Mouse (Mus musculus) cerebral cortex, adult 2 months (tissue): ENCODE results near the gene Proz.

ENCODE experiments used
- WGBS: fragments of 180-500 bp; shearing (Covaris S2); methylation state at CpG from one replicate; pipeline ENCODE4 v1.1.7; 2018; 5-methylcytosine and 5-hydroxymethylcytosine counted together

The Proz gene

GRCm38 (mm10) chr8:13060441-13061150 lies at the start of gene Proz:
TSS of gene Proz (plus strand) at chr8:13060914.
- WGBS, result 73% methylated on average over 17 of the region's 17 CpGs

- WGBS, result 64% methylated on average over 4 of the region's 4 CpGs
These were observed 41.2 kb upstream of the Proz start for GRCm38 (mm10) chr8:13019560-13019959.

- WGBS, result 41% methylated on average over 8 of the region's 8 CpGs
These were observed 38.9 kb upstream of the Proz start for GRCm38 (mm10) chr8:13021830-13022229.

- 63% methylated on average over 10 of the region's 10 CpGs for WGBS
These were observed 35.1 kb upstream of the Proz start, which contains the start of gene F7 for GRCm38 (mm10) chr8:13025487-13026224. TSS of gene F7 (plus strand) at chr8:13026034.

GRCm38 (mm10) chr8:13027615-13028014 lies 33.1 kb upstream of the Proz start:
- WGBS, result 88% methylated on average over 5 of the region's 5 CpGs

- 25% methylated on average over 5 of the region's 5 CpGs for WGBS
These were observed 32.2 kb upstream of the Proz start for GRCm38 (mm10) chr8:13028482-13028881.

GRCm38 (mm10) chr8:13036346-13036812 lies 24.3 kb upstream of the Proz start:
- WGBS, result 56% methylated on average over 10 of the region's 10 CpGs

GRCm38 (mm10) chr8:13037015-13037414 lies 23.7 kb upstream of the Proz start, which contains the start of gene F10:
TSS of gene F10 (plus strand) at chr8:13037308.
- WGBS, result 87% methylated on average over 7 of the region's 7 CpGs

DNA sequence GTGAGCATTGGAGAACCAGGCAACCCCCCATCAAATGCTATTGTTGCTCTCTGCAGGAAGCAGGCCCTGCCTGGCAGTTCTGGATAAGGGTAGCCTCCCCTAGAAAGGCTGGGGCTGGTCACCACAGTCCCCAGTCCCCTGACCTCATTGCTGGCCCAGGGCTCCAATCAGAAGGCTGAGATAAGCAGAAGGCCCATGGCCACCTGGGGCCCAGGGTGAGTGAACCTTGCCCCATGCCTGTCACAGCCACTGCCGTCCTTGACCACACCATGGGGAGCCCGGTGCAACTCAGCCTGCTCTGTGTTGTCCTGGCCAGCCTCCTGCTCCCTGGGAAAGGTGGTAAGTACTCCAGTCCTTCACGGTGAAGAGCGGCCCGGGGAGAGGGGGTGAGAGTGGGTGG lies 23.1 kb upstream of the Proz start:
- 63% methylated on average over 5 of the region's 5 CpGs for WGBS

GRCm38 (mm10) chr8:13039054-13039453 lies 21.7 kb upstream of the Proz start:
- 80% methylated on average over 6 of the region's 6 CpGs for WGBS

DNA sequence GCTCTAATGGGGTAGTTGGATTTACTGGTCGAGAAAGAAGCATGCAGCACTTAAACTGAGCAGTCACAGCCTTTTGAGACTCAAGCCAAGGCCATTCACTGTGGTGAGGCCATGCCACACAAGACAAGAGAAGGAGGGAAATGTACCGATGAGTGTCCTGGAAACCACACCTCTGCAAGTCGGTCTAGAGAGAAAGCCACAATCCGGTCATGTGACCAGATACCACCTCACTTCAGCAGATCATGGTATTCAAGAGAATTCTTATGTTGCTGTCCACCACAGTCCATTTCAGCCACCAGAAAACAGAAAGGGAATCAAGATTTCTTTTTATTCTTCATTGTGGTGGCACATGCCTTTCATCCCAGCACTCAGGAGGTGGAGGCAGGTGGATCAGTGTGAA lies 19.3 kb upstream of the Proz start:
- 86% methylated on average over 4 of the region's 4 CpGs for WGBS

- 41% methylated on average over 5 of the region's 5 CpGs for WGBS
These were observed 13.1 kb upstream of the Proz start for GRCm38 (mm10) chr8:13047652-13048051.

GRCm38 (mm10) chr8:13050550-13050949 lies 10.2 kb upstream of the Proz start:
- WGBS, result 84% methylated on average over 10 of the region's 10 CpGs

DNA sequence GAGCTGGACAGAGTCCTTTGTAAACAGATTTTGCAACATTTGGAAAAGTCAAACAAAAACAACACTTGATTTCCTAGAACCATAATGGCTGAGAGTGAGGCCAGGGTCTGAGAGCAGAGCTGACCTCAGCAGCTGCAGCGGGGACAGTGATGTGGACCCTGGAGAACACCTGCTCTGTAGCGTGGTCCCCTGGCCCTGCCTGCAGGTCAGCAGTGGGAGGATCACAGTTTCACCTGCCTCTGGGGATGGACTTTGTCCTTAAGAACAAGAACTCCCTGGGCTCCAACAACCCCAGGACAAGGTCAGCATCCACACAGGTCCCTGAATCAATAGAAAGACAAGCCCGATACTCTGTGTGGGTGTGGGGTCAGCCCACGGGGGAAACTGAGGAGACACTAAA lies 3.4 kb upstream of the Proz start:
- 85% methylated on average over 4 of the region's 4 CpGs for WGBS

DNA sequence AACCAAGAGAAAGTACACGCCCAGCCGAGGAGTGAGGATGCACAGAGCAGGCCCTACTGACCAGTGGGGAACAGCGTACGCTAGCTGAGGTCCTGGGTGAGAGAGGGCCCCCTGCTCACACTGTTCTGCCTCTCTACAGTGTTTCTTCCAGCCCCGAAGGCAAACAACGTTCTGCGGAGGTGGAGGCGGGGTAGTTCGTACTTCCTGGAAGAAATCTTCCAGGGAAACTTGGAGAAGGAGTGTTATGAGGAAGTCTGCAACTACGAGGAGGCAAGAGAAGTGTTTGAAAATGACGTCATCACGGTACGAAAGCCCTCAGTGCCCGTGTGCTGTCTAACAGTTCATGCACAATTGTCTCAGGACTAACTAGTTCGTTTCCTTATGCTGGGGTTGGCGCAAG lies 2.4 kb downstream of the Proz start:
- 76% methylated on average over 16 of the region's 16 CpGs for WGBS

- WGBS, result 91% methylated on average over 11 of the region's 11 CpGs
These were observed 12.5 kb downstream of the Proz start for GRCm38 (mm10) chr8:13073255-13073654.

- 89% methylated on average over 8 of the region's 8 CpGs for WGBS
These were observed 14.3 kb downstream of the Proz start for GRCm38 (mm10) chr8:13075044-13075443.

DNA sequence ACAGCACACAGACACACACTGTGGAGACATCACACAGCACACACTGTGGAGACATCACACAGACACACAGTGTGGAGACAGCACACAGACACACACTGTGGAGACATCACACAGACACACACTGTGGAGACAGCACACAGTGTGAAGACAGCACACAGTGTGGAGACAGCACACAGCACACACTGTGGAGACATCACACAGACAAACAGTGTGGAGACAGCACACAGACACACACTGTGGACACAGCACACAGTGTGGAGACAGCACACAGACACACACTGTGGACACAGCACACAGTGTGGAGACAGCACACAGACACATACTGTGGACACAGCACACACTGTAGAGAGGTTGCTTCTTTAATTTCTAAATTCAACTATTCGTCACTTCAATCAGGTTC lies 14.9 kb downstream of the Proz start:
- WGBS, result 92% methylated on average over 1 of the region's 1 CpGs

- 54% methylated on average over 7 of the region's 7 CpGs for WGBS
These were observed 16.8 kb downstream of the Proz start for GRCm38 (mm10) chr8:13077542-13077941.

DNA sequence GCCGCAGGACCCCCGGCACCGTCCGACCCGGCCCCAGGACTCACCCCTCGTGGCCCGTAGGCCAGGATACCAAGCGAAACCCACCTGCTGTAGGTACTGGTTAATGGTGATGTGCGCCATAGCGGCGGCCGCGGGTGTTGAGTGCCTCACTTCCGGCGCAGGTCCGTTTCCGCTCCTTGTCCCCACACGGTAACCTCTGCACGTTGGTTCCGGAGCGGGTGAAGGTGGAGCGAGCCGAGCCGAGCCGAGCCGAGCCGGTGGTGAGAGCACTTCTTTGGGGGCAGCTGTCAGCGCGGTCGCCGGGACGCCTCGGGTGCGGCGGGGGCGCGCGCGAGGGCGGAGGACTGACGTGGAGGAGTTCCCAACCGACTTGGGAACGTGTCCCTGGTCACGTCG lies 44.0 kb downstream of the Proz start:
- under 1% methylated on average over 45 of the region's 45 CpGs for WGBS

GRCm38 (mm10) chr8:13105087-13105881 lies 44.6 kb downstream of the Proz start, which contains the start of the genes Pcid2 and Cul4a:
TSS of gene Pcid2 (minus strand) at chr8:13105459.
TSS of gene Cul4a (plus strand) at chr8:13105621.
- under 1% methylated on average over 79 of the region's 87 CpGs for WGBS
